Comparison of ENCODE assay signal across 25 mouse cellular contexts in genomic region chr13:110756877-110757276, GRCm38 (mm10).
DNase-seq lines count a peak whose midpoint lies in the region; TF ChIP-seq lines count a peak whose summit lies in the region.
"Had no signal": no experiment of that assay in that cellular context is flagged by ENCODE, and none has a peak within 500 bp of the region (broad histone marks: within the 10 kb centered on the region; RNA-seq: fewer than 3 reads in every experiment).

No protein-coding gene starts in this region.

- H3K4me3 ChIP-seq in layer of hippocampus, adult 2 months: no peak overlapping the region
- H3K4me3 ChIP-seq in hindbrain, embryonic 10.5 days: no peak overlapping the region
- H3K4me3 ChIP-seq: embryonic facial prominence, embryonic 15.5 days; forebrain, embryonic 15.5 days; hindbrain, embryonic 15.5 days; intestine, embryonic 15.5 days; liver, embryonic 15.5 days; megakaryocyte, embryonic 14.5 days; midbrain, embryonic 13.5 days; neural tube, embryonic 13.5 days had no signal

- H3K27me3 ChIP-seq in hindbrain, embryonic 10.5 days (ENCODE audit: insufficient read depth, poor library complexity, severe bottlenecking): no peaks in the 10 kb centered on the region
- H3K27me3 ChIP-seq: CH12.LX; embryonic facial prominence, embryonic 15.5 days; forebrain, embryonic 15.5 days; hindbrain, embryonic 15.5 days; intestine, embryonic 15.5 days; liver, embryonic 15.5 days; midbrain, embryonic 13.5 days; neural tube, embryonic 13.5 days had no signal

- peak; percentile 27 for DNase-seq in adrenal gland, adult 2 months
- no peak for DNase-seq in adrenal gland, postnatal 4 days (ENCODE audit: low spot score in 2 of 2)
- no peak for DNase-seq in layer of hippocampus, adult 2 months (ENCODE audit: low spot score in 2 of 2)
- DNase-seq in layer of hippocampus, adult 9-11 months: no peak
- DNase-seq in 3134 (ENCODE audit: extremely low read depth, insufficient read length, low spot score) (peak; percentile 16), adipocyte (ENCODE audit: low spot score) (peak; percentile 33)
- no peak for DNase-seq in hindbrain, embryonic 10.5 days (ENCODE audit: low spot score)
- no peak for DNase-seq in kidney, postnatal 4 days
- DNase-seq: cerebellum, adult 9-10 months; gastrocnemius, postnatal 25 days; heart, postnatal 4 days; kidney, postnatal 25 days; lung, postnatal 14 days; retina, postnatal 1 day; thymus, postnatal 25 days had no signal

- no peaks in the 10 kb centered on the region for H3K9me3 ChIP-seq in hindbrain, embryonic 10.5 days
- H3K9me3 ChIP-seq: embryonic facial prominence, embryonic 15.5 days; forebrain, embryonic 15.5 days; hindbrain, embryonic 15.5 days; intestine, embryonic 15.5 days; liver, embryonic 15.5 days; megakaryocyte, embryonic 14.5 days; midbrain, embryonic 13.5 days; neural tube, embryonic 13.5 days had no signal

- no peaks in the 10 kb centered on the region for H3K36me3 ChIP-seq in hindbrain, embryonic 10.5 days
- H3K36me3 ChIP-seq: embryonic facial prominence, embryonic 15.5 days; forebrain, embryonic 15.5 days; G1E; hindbrain, embryonic 15.5 days; intestine, embryonic 15.5 days; liver, embryonic 15.5 days; midbrain, embryonic 13.5 days; neural tube, embryonic 13.5 days had no signal

- H3K27ac ChIP-seq in layer of hippocampus, adult 2 months: peak overlapping the region; percentile 46; the same call in 1 of the 2 replicates
- no peak overlapping the region for H3K27ac ChIP-seq in hindbrain, embryonic 10.5 days
- H3K27ac ChIP-seq: embryonic facial prominence, embryonic 15.5 days; forebrain, embryonic 15.5 days; hindbrain, embryonic 15.5 days; intestine, embryonic 15.5 days; liver, embryonic 15.5 days; midbrain, embryonic 13.5 days; neural tube, embryonic 13.5 days had no signal

- 94% methylated on average over 2 of the region's 2 CpGs for WGBS in hindbrain, embryonic 10.5 days

- H3K4me1 ChIP-seq in hindbrain, embryonic 10.5 days (replicated peaks): no peaks in the 10 kb centered on the region
- H3K4me1 ChIP-seq: embryonic facial prominence, embryonic 15.5 days; hindbrain, embryonic 15.5 days; intestine, embryonic 15.5 days; liver, embryonic 15.5 days; megakaryocyte, embryonic 14.5 days; neural tube, embryonic 13.5 days had no signal

- no peak for TF ChIP-seq CTCF in layer of hippocampus, adult 2 months (conservative IDR thresholded peaks at IDR 0.05)

Comparison
In these comparisons a context has a peak if more than half of its experiments do, and no peak if none do; other contexts are left out.
1. DNase-seq: peak in adrenal gland, adult 2 months (single experiment), 3134 (single experiment) and adipocyte (single experiment); none in adrenal gland, postnatal 4 days (0 of 2), layer of hippocampus, adult 2 months (0 of 2), layer of hippocampus, adult 9-11 months (single experiment), hindbrain, embryonic 10.5 days (single experiment) and kidney, postnatal 4 days (0 of 2).